Mouse (Mus musculus): ENCODE measurements at regions not wholly inside any gene's neighbourhood (a gene's known extent, or its start where the extent isn't known, plus 50 kb on each side); places are given as distances from the start of the nearest gene placed in this dataset.

DNA sequence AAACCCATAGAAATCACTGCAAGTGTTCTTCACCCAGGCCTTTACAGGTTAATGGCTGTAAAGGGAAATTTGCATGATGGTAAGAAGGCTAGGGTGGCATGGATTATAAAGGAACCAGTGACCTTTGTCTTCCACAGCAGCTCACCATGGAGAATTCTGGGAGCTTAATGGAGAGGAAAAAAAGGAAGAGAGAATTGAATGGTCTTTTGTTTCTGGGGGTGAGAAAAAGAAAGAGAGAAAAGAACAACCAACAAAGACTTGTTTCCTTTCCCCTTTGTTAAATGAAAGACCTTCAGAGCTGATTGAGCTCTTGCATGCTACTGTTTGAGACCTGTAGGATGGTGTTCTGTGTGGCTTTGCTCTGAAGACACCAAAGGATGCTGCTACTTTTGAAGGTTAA lies 597.5 kb upstream of the Tenm3 start:
- Histone ChIP-seq H3K36me3 (ENCODE audit: control insufficient read depth, insufficient read depth, low read length, poor library complexity, severe bottlenecking) (no peaks in the 10 kb centered on the region), H3K9ac (ENCODE audit: insufficient read depth, low read depth, low read length, poor library complexity, severe bottlenecking) (no peak overlapping the region), H3K9me3 (ENCODE audit: control insufficient read depth, insufficient read depth, low read depth, low read length) (no peaks in the 10 kb centered on the region), H3K4me1 (ENCODE audit: control insufficient read depth in 2 of 2, insufficient read depth in 2 of 2, low read length in 2 of 2, poor library complexity in 1 of 2) (no peaks in the 10 kb centered on the region), H3K4me3 (ENCODE audit: insufficient read depth in 1 of 2, low read depth in 1 of 2, low read length in 2 of 2, poor library complexity in 1 of 2, severe bottlenecking in 1 of 2) (no peak overlapping the region), H3K27ac (ENCODE audit: insufficient read depth, low read depth, low read length, poor library complexity, severe bottlenecking) (no peak overlapping the region)
- in situ Hi-C loops (cut with MboI; ENCODE audit: low sequenced_read_pairs in 2 of 2, unreplicated experiment in 2 of 2) = no loop called here
- TF ChIP-seq CHD2 (IDR thresholded peaks at IDR 0.05; ENCODE audit: low read depth, low read length) (no peak), HCFC1 (IDR thresholded peaks at IDR 0.05; ENCODE audit: borderline replicate concordance, insufficient read depth, low read length) (no peak), ZNF384 (IDR thresholded peaks at IDR 0.05; ENCODE audit: low read depth, low read length) (no peak), ZC3H11A (IDR thresholded peaks at IDR 0.05; ENCODE audit: borderline replicate concordance, low read depth, low read length) (no peak), MAFK (IDR thresholded peaks at IDR 0.05; ENCODE audit: insufficient read depth, low read depth, low read length) (no peak)
- no peak for DNase-seq (ENCODE audit: low read depth, low spot score)

DNA sequence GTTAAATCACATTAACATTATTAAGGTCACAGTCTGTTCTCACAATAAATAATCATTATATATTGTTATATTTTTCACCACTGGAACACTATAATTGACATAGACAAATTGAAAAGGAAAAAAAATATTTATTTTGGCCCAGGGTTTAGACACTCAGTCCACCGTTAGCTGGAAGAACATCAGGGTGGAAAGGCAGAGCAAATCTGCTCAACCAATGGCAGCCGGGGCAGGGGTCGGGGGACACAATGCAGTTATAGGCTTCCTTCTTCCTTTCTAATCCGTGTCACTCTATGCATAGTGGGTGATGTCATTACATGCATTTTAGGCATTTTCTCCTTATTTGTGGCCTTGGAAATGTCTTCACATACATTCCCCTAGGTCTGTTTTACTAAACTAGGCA lies 552.8 kb upstream of the Tenm3 start:
- H3K9me3 ChIP-seq (ENCODE audit: control insufficient read depth, insufficient read depth, low read depth, low read length) = no peaks in the 10 kb centered on the region
- no peak overlapping the region for H3K9ac ChIP-seq (ENCODE audit: insufficient read depth, low read depth, low read length, poor library complexity, severe bottlenecking)
- in situ Hi-C loops (cut with MboI; ENCODE audit: low sequenced_read_pairs in 2 of 2, unreplicated experiment in 2 of 2) = no loop called here
- TF ChIP-seq ZC3H11A (IDR thresholded peaks at IDR 0.05; ENCODE audit: borderline replicate concordance, low read depth, low read length) (no peak), HCFC1 (IDR thresholded peaks at IDR 0.05; ENCODE audit: borderline replicate concordance, insufficient read depth, low read length) (no peak), MAFK (IDR thresholded peaks at IDR 0.05; ENCODE audit: insufficient read depth, low read depth, low read length) (no peak), ZNF384 (IDR thresholded peaks at IDR 0.05; ENCODE audit: low read depth, low read length) (no peak), CHD2 (IDR thresholded peaks at IDR 0.05; ENCODE audit: low read depth, low read length) (no peak)
- no peak overlapping the region for H3K27ac ChIP-seq (ENCODE audit: insufficient read depth, low read depth, low read length, poor library complexity, severe bottlenecking)
- no peaks in the 10 kb centered on the region for H3K36me3 ChIP-seq (ENCODE audit: control insufficient read depth, insufficient read depth, low read length, poor library complexity, severe bottlenecking)
- H3K4me1 ChIP-seq (ENCODE audit: control insufficient read depth in 2 of 2, insufficient read depth in 2 of 2, low read length in 2 of 2, poor library complexity in 1 of 2) = no peaks in the 10 kb centered on the region
- H3K4me3 ChIP-seq (ENCODE audit: insufficient read depth in 1 of 2, low read depth in 1 of 2, low read length in 2 of 2, poor library complexity in 1 of 2, severe bottlenecking in 1 of 2) = no peak overlapping the region
- no peak for DNase-seq (ENCODE audit: low read depth, low spot score)

DNA sequence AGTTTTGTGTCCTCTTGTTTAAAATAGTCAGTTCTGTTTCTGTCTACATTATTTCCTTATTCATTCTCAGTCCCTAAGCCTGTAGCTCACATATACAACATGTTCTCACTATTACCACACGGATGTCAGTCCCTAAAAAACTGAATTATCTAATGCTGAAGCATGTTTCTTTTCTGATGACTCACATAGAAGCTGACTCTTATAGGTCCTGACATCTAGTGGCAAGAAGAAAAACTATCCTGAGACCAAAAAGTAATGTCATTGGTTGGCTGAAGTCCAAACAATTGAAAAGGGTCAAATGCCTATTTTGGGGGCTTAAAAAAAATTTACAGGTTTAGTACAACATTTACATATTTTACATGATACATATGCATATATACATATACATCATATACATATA lies 551.3 kb upstream of the Tenm3 start:
- no peak overlapping the region for H3K9ac ChIP-seq (ENCODE audit: insufficient read depth, low read depth, low read length, poor library complexity, severe bottlenecking)
- in situ Hi-C loops (cut with MboI; ENCODE audit: low sequenced_read_pairs in 2 of 2, unreplicated experiment in 2 of 2) = no loop called here
- H3K9me3 ChIP-seq (ENCODE audit: control insufficient read depth, insufficient read depth, low read depth, low read length) = no peaks in the 10 kb centered on the region
- H3K36me3 ChIP-seq (ENCODE audit: control insufficient read depth, insufficient read depth, low read length, poor library complexity, severe bottlenecking) = no peaks in the 10 kb centered on the region
- TF ChIP-seq CHD2 (IDR thresholded peaks at IDR 0.05; ENCODE audit: low read depth, low read length) (no peak), ZNF384 (IDR thresholded peaks at IDR 0.05; ENCODE audit: low read depth, low read length) (no peak), ZC3H11A (IDR thresholded peaks at IDR 0.05; ENCODE audit: borderline replicate concordance, low read depth, low read length) (no peak), HCFC1 (IDR thresholded peaks at IDR 0.05; ENCODE audit: borderline replicate concordance, insufficient read depth, low read length) (no peak), MAFK (IDR thresholded peaks at IDR 0.05; ENCODE audit: insufficient read depth, low read depth, low read length) (no peak)
- no peak for DNase-seq (ENCODE audit: low read depth, low spot score)
- no peaks in the 10 kb centered on the region for H3K4me1 ChIP-seq (ENCODE audit: control insufficient read depth in 2 of 2, insufficient read depth in 2 of 2, low read length in 2 of 2, poor library complexity in 1 of 2)
- no peak overlapping the region for H3K4me3 ChIP-seq (ENCODE audit: insufficient read depth in 1 of 2, low read depth in 1 of 2, low read length in 2 of 2, poor library complexity in 1 of 2, severe bottlenecking in 1 of 2)
- H3K27ac ChIP-seq (ENCODE audit: insufficient read depth, low read depth, low read length, poor library complexity, severe bottlenecking) = no peak overlapping the region

DNA sequence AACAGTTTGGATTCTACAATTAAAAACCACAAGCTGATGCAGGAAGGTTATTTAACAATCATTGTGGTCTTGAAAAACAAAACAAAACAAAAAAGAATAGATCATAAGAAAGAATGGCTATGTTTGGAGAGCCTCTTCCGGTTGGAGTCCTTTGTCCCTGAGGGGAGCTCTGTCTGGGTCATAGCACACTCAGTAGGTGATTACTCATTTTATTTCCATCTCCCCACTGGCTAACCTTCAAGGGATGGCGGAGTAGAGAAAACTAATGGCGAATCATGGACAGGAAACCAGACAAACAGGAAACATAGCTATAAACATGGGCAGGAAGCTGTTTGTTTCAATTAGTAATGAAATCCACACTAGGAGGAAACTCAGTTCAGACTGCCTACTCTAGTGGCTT lies 545.8 kb upstream of the Tenm3 start:
- no peak overlapping the region for H3K27ac ChIP-seq (ENCODE audit: insufficient read depth, low read depth, low read length, poor library complexity, severe bottlenecking)
- no peak overlapping the region for H3K4me3 ChIP-seq (ENCODE audit: insufficient read depth in 1 of 2, low read depth in 1 of 2, low read length in 2 of 2, poor library complexity in 1 of 2, severe bottlenecking in 1 of 2)
- in situ Hi-C loops (cut with MboI; ENCODE audit: low sequenced_read_pairs in 2 of 2, unreplicated experiment in 2 of 2) = no loop called here
- no peaks in the 10 kb centered on the region for H3K9me3 ChIP-seq (ENCODE audit: control insufficient read depth, insufficient read depth, low read depth, low read length)
- H3K9ac ChIP-seq (ENCODE audit: insufficient read depth, low read depth, low read length, poor library complexity, severe bottlenecking) = no peak overlapping the region
- no peaks in the 10 kb centered on the region for H3K4me1 ChIP-seq (ENCODE audit: control insufficient read depth in 2 of 2, insufficient read depth in 2 of 2, low read length in 2 of 2, poor library complexity in 1 of 2)
- TF ChIP-seq CHD2 (IDR thresholded peaks at IDR 0.05; ENCODE audit: low read depth, low read length) (no peak), ZC3H11A (IDR thresholded peaks at IDR 0.05; ENCODE audit: borderline replicate concordance, low read depth, low read length) (no peak), MAFK (IDR thresholded peaks at IDR 0.05; ENCODE audit: insufficient read depth, low read depth, low read length) (no peak)
- DNase-seq (ENCODE audit: low read depth, low spot score) = no peak
- H3K36me3 ChIP-seq (ENCODE audit: control insufficient read depth, insufficient read depth, low read length, poor library complexity, severe bottlenecking) = no peaks in the 10 kb centered on the region

DNA sequence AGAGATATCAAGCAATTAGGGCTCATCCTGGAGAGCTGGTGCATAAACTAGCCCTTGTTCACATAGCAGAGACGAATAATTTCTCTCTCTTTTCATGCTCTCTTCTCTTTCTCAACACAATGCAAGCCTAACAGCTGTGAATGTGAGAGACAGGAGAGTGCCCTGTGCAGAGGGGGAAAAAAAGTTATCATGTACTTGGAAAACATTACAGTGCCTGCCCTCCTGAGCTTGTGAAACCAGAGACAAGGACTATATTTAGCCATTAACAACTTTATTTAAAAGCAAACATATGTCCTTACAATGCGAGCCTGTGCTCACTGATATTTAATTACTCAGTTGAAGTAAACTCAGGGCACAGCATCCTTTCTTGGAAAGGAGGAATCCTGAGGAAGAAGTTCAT lies 543.8 kb upstream of the Tenm3 start:
- no peak overlapping the region for H3K9ac ChIP-seq (ENCODE audit: insufficient read depth, low read depth, low read length, poor library complexity, severe bottlenecking)
- H3K4me3 ChIP-seq (ENCODE audit: insufficient read depth in 1 of 2, low read depth in 1 of 2, low read length in 2 of 2, poor library complexity in 1 of 2, severe bottlenecking in 1 of 2) = no peak overlapping the region
- no peaks in the 10 kb centered on the region for H3K9me3 ChIP-seq (ENCODE audit: control insufficient read depth, insufficient read depth, low read depth, low read length)
- H3K36me3 ChIP-seq (ENCODE audit: control insufficient read depth, insufficient read depth, low read length, poor library complexity, severe bottlenecking) = no peaks in the 10 kb centered on the region
- no peaks in the 10 kb centered on the region for H3K4me1 ChIP-seq (ENCODE audit: control insufficient read depth in 2 of 2, insufficient read depth in 2 of 2, low read length in 2 of 2, poor library complexity in 1 of 2)
- no peak for DNase-seq (ENCODE audit: low read depth, low spot score)
- no peak overlapping the region for H3K27ac ChIP-seq (ENCODE audit: insufficient read depth, low read depth, low read length, poor library complexity, severe bottlenecking)
- no peak for TF ChIP-seq MAFK (IDR thresholded peaks at IDR 0.05; ENCODE audit: insufficient read depth, low read depth, low read length)
- no peak for TF ChIP-seq CHD2 (IDR thresholded peaks at IDR 0.05; ENCODE audit: low read depth, low read length)
- no peak for TF ChIP-seq ZNF384 (IDR thresholded peaks at IDR 0.05; ENCODE audit: low read depth, low read length)
- no peak for TF ChIP-seq ZC3H11A (IDR thresholded peaks at IDR 0.05; ENCODE audit: borderline replicate concordance, low read depth, low read length)
- no peak for TF ChIP-seq HCFC1 (IDR thresholded peaks at IDR 0.05; ENCODE audit: borderline replicate concordance, insufficient read depth, low read length)
- in situ Hi-C loops (cut with MboI; ENCODE audit: low sequenced_read_pairs in 2 of 2, unreplicated experiment in 2 of 2) = no loop called here
